Mouse (Mus musculus): ENCODE results near the gene Mtrr.

DNA sequence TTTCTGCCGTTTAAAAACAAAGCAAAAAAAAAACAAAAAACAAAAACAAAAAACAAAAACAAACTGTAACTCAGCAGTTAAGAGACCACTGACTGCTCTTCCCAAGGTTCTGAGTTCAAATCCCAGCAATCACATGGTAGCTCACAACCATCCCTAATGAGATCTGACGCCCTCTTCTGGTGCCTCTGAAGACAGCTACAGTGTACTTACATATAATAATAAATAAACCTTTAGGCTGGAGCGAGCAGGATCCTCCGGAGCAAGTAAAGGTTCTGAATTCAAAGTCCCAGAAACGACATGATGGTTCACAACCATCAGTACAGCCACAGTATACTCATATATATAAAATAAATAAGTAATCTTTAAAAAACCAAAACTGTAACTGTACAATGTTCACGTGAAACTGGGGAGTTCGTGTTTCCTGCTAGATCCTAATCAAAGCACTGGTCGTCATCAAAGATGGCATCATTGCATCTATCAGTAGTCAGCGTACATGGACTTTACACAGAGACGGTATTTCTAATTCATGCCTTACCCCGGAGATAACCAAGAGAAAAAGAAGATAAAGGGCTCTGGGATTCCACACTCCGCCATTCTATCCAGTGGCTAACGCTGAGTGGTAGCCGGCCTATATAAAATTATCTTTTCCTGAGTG is 736 bp downstream of the Mtrr start:
- TF ChIP-seq CTCF (IDR thresholded peaks at IDR 0.05; ENCODE audit: low read depth) (no peak; the same call in 1 of the 2 replicates), EP300 (IDR thresholded peaks at IDR 0.05; ENCODE audit: low read depth) (no peak)

Measured in liver, embryonic 14.5 days (tissue).